Comparison of ENCODE assay signal across 16 mouse cellular contexts in genomic region chr11:99151333-99151930, GRCm38 (mm10). TPM values are rescaled to one million over a fixed set of nuclear protein-coding genes. Genes with fewer than 3 reads are reported as not detected.
"Had no signal": no experiment of that assay in that cellular context is flagged by ENCODE, and none has a peak within 500 bp of the region (broad histone marks: within the 10 kb centered on the region; RNA-seq: fewer than 3 reads in every experiment).

No protein-coding gene starts in this region.

- H3K9ac ChIP-seq: limb, embryonic 15.5 days; liver, embryonic 12.5 days; lung, embryonic 14.5 days; midbrain, embryonic 13.5 days had no signal

- H3K4me3 ChIP-seq: limb, embryonic 15.5 days; liver, embryonic 12.5 days; midbrain, embryonic 13.5 days had no signal

- DNase-seq: kidney, adult 8-10 months; kidney, postnatal 25 days; layer of hippocampus, adult 9-11 months; left cerebral cortex, postnatal 4 days; lung, embryonic 14.5 days; lung, postnatal 10 days; lung, postnatal 4 days; right cerebral cortex, postnatal 14 days; thymus, adult 18-20 months had no signal

- H3K27me3 ChIP-seq: limb, embryonic 15.5 days; midbrain, embryonic 13.5 days had no signal

- H3K27ac ChIP-seq: limb, embryonic 15.5 days; liver, embryonic 12.5 days; midbrain, embryonic 13.5 days had no signal

- H3K4me2 ChIP-seq: limb, embryonic 15.5 days; liver, embryonic 12.5 days; lung, embryonic 14.5 days; midbrain, embryonic 13.5 days had no signal

- H3K36me3 ChIP-seq: limb, embryonic 15.5 days; liver, embryonic 12.5 days; midbrain, embryonic 13.5 days had no signal

- H3K9me3 ChIP-seq: limb, embryonic 15.5 days; liver, embryonic 12.5 days; midbrain, embryonic 13.5 days had no signal

- ATAC-seq: intestine, postnatal 0 days; liver, embryonic 12.5 days; midbrain, embryonic 13.5 days had no signal

RNA-seq across cellular contexts. Expression of gene Ccr7, which starts 3.4 kb away (rescaled TPM):
- total RNA-seq: layer of hippocampus, adult 18-20 months; left cerebral cortex, postnatal 10 days; left cerebral cortex, postnatal 4 days had no signal
- polyA plus RNA-seq: midbrain, embryonic 13.5 days; neural tube, embryonic 14.5 days had no signal
